Mouse (Mus musculus): ENCODE measurements around the gene Umodl1. TPM values are rescaled to one million over a fixed set of nuclear protein-coding genes. Genes with fewer than 3 reads are reported as not detected.

Umodl1 gene
- 0.14 TPM for polyA plus RNA-seq (2014; fragmentation: Illumina TruSeq; extraction: RNeasy Lipid Tissue Mini Kit (QIAGEN cat#74804); ENCODE audit: low read depth, low replicate concordance)

GRCm38 (mm10) chr17:30954340-30954739 is at the start of gene Umodl1:
Gene Umodl1, plus strand, starts transcription at chr17:30954640.

GRCm38 (mm10) chr17:31057151-31057890 is 102.9 kb downstream of the Umodl1 start, which contains the start of gene Abcg1:
Gene Abcg1, plus strand, starts transcription at chr17:31057675.

Other genes with a start within 250 kb of the Umodl1 start
- gene Glp1r, start 52.8 kb upstream of the Umodl1 start, polyA plus RNA-seq (2014; fragmentation: Illumina TruSeq; extraction: RNeasy Lipid Tissue Mini Kit (QIAGEN cat#74804); ENCODE audit: low read depth, low replicate concordance), result 0.22 TPM
- gene Abcg1, start 103.0 kb downstream of the Umodl1 start, polyA plus RNA-seq (2014; fragmentation: Illumina TruSeq; extraction: RNeasy Lipid Tissue Mini Kit (QIAGEN cat#74804); ENCODE audit: low read depth, low replicate concordance), result 9.5 TPM
- gene Tff3, start 175.0 kb downstream of the Umodl1 start, polyA plus RNA-seq (2014; fragmentation: Illumina TruSeq; extraction: RNeasy Lipid Tissue Mini Kit (QIAGEN cat#74804); ENCODE audit: low read depth, low replicate concordance), result not detected
- gene Tff2, start 189.6 kb downstream of the Umodl1 start, polyA plus RNA-seq (2014; fragmentation: Illumina TruSeq; extraction: RNeasy Lipid Tissue Mini Kit (QIAGEN cat#74804); ENCODE audit: low read depth, low replicate concordance), result not detected
- not detected for gene Tff1, start 210.6 kb downstream of the Umodl1 start, polyA plus RNA-seq (2014; fragmentation: Illumina TruSeq; extraction: RNeasy Lipid Tissue Mini Kit (QIAGEN cat#74804); ENCODE audit: low read depth, low replicate concordance)
- 0.12 TPM for gene Tmprss3, start 244.3 kb downstream of the Umodl1 start, polyA plus RNA-seq (2014; fragmentation: Illumina TruSeq; extraction: RNeasy Lipid Tissue Mini Kit (QIAGEN cat#74804); ENCODE audit: low read depth, low replicate concordance)

Data from adipose tissue, adult 10 weeks (tissue).